Mouse (Mus musculus) hindbrain, embryonic 12.5 days (tissue): ENCODE measurements around the gene Zfp575. TPM values are rescaled to one million over a fixed set of nuclear protein-coding genes. Genes with fewer than 3 reads are reported as not detected.
A peak's percentile ranks its signal among the peaks of the same experiment; 100 is the strongest.

Experiments used
- ATAC-seq: fragments of 200-750 bp; cut with Nextera tagmentation; 2 replicates; pipeline ENCODE4 v1.8.0; 2017; ENCODE audit warnings: moderate TSS enrichment; ENCODE audit not compliant: low FRiP score
- H3K27ac ChIP-seq: fragments of 300-500 bp; sonication (generic); 2 replicates; pipeline ENCODE4 v1.5.1; 2016; ENCODE audit warnings: mild to moderate bottlenecking
- H3K27me3 ChIP-seq: fragments of 300-500 bp; sonication (generic); 2 replicates; pipeline ENCODE4 v1.6.1; 2016; ENCODE audit warnings: mild to moderate bottlenecking
- H3K36me3 ChIP-seq: fragments of 300-500 bp; sonication (generic); 2 replicates; pipeline ENCODE4 v1.6.1; 2016; ENCODE audit warnings: mild to moderate bottlenecking
- H3K4me1 ChIP-seq: fragments of 300-500 bp; sonication (generic); 2 replicates; pipeline ENCODE4 v1.6.1; 2016
- H3K4me2 ChIP-seq: fragments of 300-500 bp; sonication (generic); replicated peaks from 2 replicates; pipeline ENCODE4 v1.6.1; 2016; ENCODE audit warnings: mild to moderate bottlenecking
- H3K4me3 ChIP-seq: fragments of 300-500 bp; sonication (generic); 2 replicates; pipeline ENCODE4 v1.5.1; 2016; ENCODE audit warnings: mild to moderate bottlenecking
- H3K9ac ChIP-seq: fragments of 300-500 bp; sonication (generic); 2 replicates; pipeline ENCODE4 v1.6.1; 2016; ENCODE audit warnings: mild to moderate bottlenecking, moderate library complexity
- H3K9me3 ChIP-seq: fragments of 300-500 bp; sonication (generic); replicated peaks from 2 replicates; pipeline ENCODE4 v1.6.1; 2016; ENCODE audit warnings: mild to moderate bottlenecking
- WGBS: fragments of 180-500 bp; shearing (Covaris S2); methylation state at CpG from one replicate; pipeline ENCODE4 v1.1.7; 2016; 5-methylcytosine and 5-hydroxymethylcytosine counted together
- polyA plus RNA-seq: library from polyadenylated mRNA; unstranded; fragments of >200 nt; fragmentation: Nextera tagmentation; extraction: Ambion mirVana; gene quantifications from 2 replicates; pipeline ENCODE4 v1.2.1, GENCODE M21; 2016

Zfp575 gene
- polyA plus RNA-seq, 1 experiment from 2014 or later = 5.1 TPM

DNA sequence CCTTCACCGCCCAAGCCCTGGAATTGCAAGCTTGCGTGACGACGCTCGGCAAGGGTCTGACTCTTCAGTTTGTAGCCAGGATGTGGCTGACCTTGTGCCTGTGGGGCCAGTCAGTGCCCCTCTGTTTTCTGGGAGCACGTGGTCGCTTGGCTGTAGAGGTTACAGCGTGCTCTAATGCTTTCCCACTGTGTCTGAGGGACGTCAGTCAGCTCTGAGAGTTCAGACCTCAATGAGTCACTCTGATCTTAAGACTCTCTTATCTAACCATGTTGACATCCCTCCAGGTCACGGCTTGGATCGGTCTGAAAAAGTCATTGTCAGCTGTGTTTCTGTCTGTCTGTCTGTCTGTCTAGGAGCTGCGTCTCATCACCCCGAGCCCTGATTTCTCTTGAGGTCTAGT, 27.4 kb upstream of the Zfp575 start:
- ATAC-seq = no peak
- Histone ChIP-seq H3K4me1 (peaks cover 20% of the 10 kb centered on the region), H3K4me3 (no peak overlapping the region), H3K9me3 (no peaks in the 10 kb centered on the region), H3K4me2 (no peak overlapping the region), H3K27me3 (peaks cover 50% of the 10 kb centered on the region), H3K36me3 (no peaks in the 10 kb centered on the region), H3K27ac (no peak overlapping the region), H3K9ac (no peak overlapping the region)
- 69% methylated on average over 13 of the region's 13 CpGs for WGBS

GRCm38 (mm10) chr7:24612308-24612910, 25.0 kb upstream of the Zfp575 start:
- peaks cover 20% of the 10 kb centered on the region for H3K4me1 ChIP-seq
- 3% methylated on average over 27 of the region's 27 CpGs for WGBS
- no peak overlapping the region for H3K9ac ChIP-seq
- H3K4me2 ChIP-seq = peak overlapping the region; percentile 33
- H3K36me3 ChIP-seq = no peaks in the 10 kb centered on the region
- no peaks in the 10 kb centered on the region for H3K9me3 ChIP-seq
- peak overlapping the region; percentile 2; the same call in 1 of the 2 replicates for H3K4me3 ChIP-seq
- peaks cover 57% of the 10 kb centered on the region for H3K27me3 ChIP-seq
- H3K27ac ChIP-seq = no peak overlapping the region
- no peak for ATAC-seq

- H3K9ac ChIP-seq = no peak overlapping the region
- H3K36me3 ChIP-seq = no peaks in the 10 kb centered on the region
- no peak overlapping the region for H3K4me3 ChIP-seq
- H3K4me1 ChIP-seq = peaks cover 20% of the 10 kb centered on the region
- no peak overlapping the region for H3K27ac ChIP-seq
- ATAC-seq = no peak
- H3K4me2 ChIP-seq = peak overlapping the region; percentile 48; the same call in 1 of the 2 replicates
- H3K9me3 ChIP-seq = no peaks in the 10 kb centered on the region
- WGBS = 14% methylated on average over 7 of the region's 7 CpGs
- peaks cover 57% of the 10 kb centered on the region for H3K27me3 ChIP-seq
These were observed 24.3 kb upstream of the Zfp575 start for GRCm38 (mm10) chr7:24611709-24612108.

DNA sequence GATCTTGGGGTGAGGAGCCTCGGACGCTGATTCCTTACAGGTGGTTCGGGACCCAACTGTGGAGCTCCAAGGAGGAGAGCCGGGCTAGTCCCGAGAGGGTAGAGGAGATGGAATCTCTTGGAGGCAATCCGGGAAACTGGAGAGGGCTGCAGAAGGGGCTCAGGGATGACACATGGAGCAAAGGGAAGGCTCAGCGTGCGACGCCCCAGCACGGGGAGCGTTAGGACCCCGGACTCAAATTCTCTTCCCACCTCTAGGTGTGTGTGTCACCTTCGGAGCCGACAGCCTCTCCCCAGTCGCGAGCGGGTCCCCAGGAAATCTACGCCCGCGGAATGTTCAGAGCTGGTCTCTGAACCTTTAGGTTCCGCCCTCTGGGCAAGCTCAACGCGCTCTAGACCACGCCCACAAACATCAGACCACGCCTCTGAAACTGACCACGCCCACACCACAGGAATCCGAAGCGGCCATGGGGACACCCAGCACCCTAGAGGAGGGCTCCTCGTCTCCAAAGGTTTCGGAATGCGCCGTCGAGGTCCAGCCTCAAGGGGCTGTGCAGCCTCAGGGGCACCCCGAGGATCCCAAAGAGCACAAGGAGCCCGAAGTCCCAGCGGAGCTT, 23.5 kb upstream of the Zfp575 start:
- under 1% methylated on average over 36 of the region's 36 CpGs for WGBS
- H3K4me2 ChIP-seq = peak overlapping the region; percentile 48
- ATAC-seq = peak; percentile 30; the same call in 1 of the 2 replicates
- peak overlapping the region; percentile 15; the same call in 1 of the 2 replicates for H3K9ac ChIP-seq
- no peaks in the 10 kb centered on the region for H3K9me3 ChIP-seq
- H3K27ac ChIP-seq = no peak overlapping the region
- H3K36me3 ChIP-seq = no peaks in the 10 kb centered on the region
- peaks cover 20% of the 10 kb centered on the region for H3K4me1 ChIP-seq
- peak overlapping the region; percentile 24 for H3K4me3 ChIP-seq
- H3K27me3 ChIP-seq = peaks cover 57% of the 10 kb centered on the region

- Histone ChIP-seq H3K4me3 (peak within 1 kb of the TSS; percentile 24), H3K27me3 (peaks cover 57% of the 10 kb centered on the region), H3K9ac (peak within 1 kb of the TSS; percentile 15; the same call in 1 of the 2 replicates), H3K36me3 (no peaks in the 10 kb centered on the region), H3K27ac (no peak within 1 kb of the TSS), H3K9me3 (no peaks in the 10 kb centered on the region), H3K4me2 (peak within 1 kb of the TSS; percentile 48), H3K4me1 (peaks cover 20% of the 10 kb centered on the region)
- peak; percentile 15; the same call in 1 of the 2 replicates for ATAC-seq
- WGBS = 3% methylated on average over 25 of the region's 27 CpGs
These were observed 22.9 kb upstream of the Zfp575 start, which contains the start of gene Phldb3 for GRCm38 (mm10) chr7:24610144-24610878. Gene Phldb3 (plus strand): TSS chr7:24610763.

- WGBS = 71% methylated on average over 8 of the region's 8 CpGs
These were observed 21.1 kb upstream of the Zfp575 start for GRCm38 (mm10) chr7:24608561-24608960.

DNA sequence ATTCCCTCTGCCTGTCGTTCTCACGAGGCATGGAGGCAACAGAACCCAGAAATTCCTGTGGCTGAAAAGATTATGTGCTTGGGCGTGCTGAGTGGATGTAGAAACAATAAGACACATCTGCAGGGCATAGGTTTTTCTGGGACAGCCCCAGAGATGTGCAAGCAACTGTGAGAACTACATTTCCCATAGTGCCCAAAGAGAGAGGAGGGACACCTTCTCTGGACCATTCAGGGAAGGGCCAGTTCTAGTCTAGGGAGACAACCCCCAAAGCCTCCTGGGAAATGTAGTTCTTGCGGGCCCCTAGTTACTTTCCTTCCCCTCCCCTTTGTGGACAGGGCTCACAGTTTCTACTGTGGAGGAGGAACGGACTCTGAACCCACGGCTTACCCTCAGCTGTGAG, 20.6 kb upstream of the Zfp575 start:
- H3K4me1 ChIP-seq = peaks cover 20% of the 10 kb centered on the region
- H3K4me2 ChIP-seq = no peak overlapping the region
- peak; percentile 74 for ATAC-seq
- no peaks in the 10 kb centered on the region for H3K9me3 ChIP-seq
- H3K36me3 ChIP-seq = no peaks in the 10 kb centered on the region
- no peak overlapping the region for H3K9ac ChIP-seq
- H3K27ac ChIP-seq = no peak overlapping the region
- peaks cover 47% of the 10 kb centered on the region for H3K27me3 ChIP-seq
- no peak overlapping the region for H3K4me3 ChIP-seq
- 57% methylated on average over 6 of the region's 6 CpGs for WGBS

More at GRCm38 (mm10) chr7:24608561-24608960, 21.1 kb upstream of the Zfp575 start:
- Histone ChIP-seq H3K9ac (no peak overlapping the region), H3K36me3 (no peaks in the 10 kb centered on the region), H3K27ac (no peak overlapping the region), H3K4me1 (peaks cover 20% of the 10 kb centered on the region), H3K27me3 (peaks cover 52% of the 10 kb centered on the region), H3K4me2 (no peak overlapping the region), H3K9me3 (no peaks in the 10 kb centered on the region), H3K4me3 (no peak overlapping the region)
- no peak; the same call in 1 of the 2 replicates for ATAC-seq

- H3K27ac ChIP-seq = no peak overlapping the region
- no peak overlapping the region for H3K9ac ChIP-seq
- H3K9me3 ChIP-seq = no peaks in the 10 kb centered on the region
- H3K27me3 ChIP-seq = peaks cover 27% of the 10 kb centered on the region
- 81% methylated on average over 7 of the region's 7 CpGs for WGBS
- no peak overlapping the region for H3K4me3 ChIP-seq
- H3K36me3 ChIP-seq = no peaks in the 10 kb centered on the region
- H3K4me2 ChIP-seq = no peak overlapping the region
- H3K4me1 ChIP-seq = peaks cover 9% of the 10 kb centered on the region
- ATAC-seq = no peak
These were observed 18.6 kb upstream of the Zfp575 start for GRCm38 (mm10) chr7:24606046-24606445.

DNA sequence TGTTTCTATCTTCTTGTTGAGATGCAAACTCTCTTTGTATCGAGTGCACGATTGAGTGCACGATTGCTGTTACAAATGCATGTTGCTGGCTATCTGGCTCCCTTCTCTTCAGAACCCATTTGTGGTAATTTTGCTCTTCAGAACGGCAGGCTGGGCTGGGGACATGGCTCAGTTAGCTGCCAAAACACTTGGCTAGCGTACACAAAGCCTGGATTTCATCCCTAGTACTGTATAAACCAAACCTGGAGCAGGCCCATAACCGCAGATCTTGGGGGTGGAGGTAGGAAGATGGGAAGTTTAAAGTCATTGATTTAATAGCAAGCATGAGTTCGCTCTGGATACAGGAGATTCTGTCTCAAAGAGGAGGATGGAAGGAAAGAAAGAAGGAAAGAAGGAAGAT, 18.1 kb upstream of the Zfp575 start:
- H3K9me3 ChIP-seq = no peaks in the 10 kb centered on the region
- H3K4me1 ChIP-seq = peaks cover 4% of the 10 kb centered on the region
- H3K27me3 ChIP-seq = peaks cover 22% of the 10 kb centered on the region
- no peaks in the 10 kb centered on the region for H3K36me3 ChIP-seq
- H3K4me2 ChIP-seq = no peak overlapping the region
- no peak for ATAC-seq
- no peak overlapping the region for H3K4me3 ChIP-seq
- H3K27ac ChIP-seq = no peak overlapping the region
- H3K9ac ChIP-seq = no peak overlapping the region
- 91% methylated on average over 7 of the region's 7 CpGs for WGBS

DNA sequence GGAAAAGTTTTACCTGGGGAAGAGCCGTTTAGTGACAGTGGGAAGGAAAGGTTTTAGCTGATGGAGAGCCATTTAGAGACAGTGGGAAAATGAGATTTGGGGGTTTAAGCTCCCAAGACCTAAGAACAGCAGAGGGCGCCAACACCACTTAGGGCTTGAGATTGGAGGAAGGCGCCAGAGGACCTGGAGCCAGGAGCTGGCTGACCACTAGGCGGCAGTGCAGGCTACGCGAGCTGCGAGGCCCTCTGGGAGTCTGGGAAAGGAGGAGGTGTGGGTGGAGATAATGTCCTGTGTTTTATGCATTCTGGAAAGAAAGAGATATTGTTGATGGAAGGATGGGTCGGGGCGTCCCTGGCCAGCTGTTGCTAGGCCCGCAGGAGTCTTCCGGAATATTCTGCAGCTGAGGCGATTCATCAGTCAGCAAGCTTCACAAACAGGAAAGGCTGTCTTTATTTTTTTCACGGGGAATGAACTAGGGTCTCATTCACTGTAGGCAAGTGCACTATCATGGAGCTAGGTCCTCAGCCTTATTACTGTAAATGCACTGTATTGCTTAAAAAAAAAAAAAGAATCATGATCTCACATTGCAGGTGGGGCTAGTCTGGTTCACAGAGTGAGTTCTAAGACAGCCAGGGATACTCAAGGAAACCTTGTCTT, 13.6 kb upstream of the Zfp575 start:
- Histone ChIP-seq H3K9ac (peak overlapping the region; percentile 48), H3K4me3 (peak overlapping the region; percentile 7; the same call in 1 of the 2 replicates)

DNA sequence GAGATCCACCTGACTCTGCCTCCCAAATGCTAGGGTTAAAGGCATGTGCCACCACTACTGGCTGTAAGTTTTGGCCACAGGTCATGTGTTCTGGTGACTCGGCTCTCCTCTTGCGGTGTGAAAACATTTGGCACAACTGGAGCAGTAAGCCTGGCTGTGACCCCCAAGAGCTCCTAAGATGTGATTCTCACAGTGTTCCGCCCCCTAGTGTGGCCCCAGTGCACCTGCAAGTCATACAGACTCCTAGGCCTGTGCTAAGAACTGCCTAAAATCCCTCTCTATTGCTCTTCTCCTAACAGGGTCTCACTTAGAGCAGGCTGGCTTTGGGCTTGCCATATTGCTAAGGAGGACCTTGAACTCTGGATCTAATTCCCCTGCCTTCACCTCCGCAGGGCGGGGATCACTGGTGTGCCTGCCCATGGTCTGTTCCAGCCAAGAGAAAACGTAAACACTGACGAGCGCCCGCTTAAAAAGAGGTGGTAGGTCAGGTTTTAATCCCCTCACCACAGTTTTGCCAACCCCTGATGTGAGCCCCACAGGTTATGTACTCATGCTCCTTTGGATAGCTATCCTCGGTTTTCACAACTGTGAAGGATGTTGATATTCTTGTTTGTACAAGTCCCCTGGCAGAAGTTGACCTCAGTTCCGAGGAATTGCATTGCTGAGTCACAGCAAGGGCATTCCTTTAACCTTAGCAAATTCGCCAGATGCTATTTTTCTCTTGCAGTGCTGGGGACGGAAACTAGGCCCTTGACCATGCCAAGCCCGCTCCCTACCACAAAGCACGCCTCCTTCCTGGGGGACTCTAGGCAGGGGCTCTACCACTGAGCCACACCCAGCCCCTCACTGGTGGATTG, 12.0 kb upstream of the Zfp575 start:
- Histone ChIP-seq H3K27me3 (peaks cover 15% of the 10 kb centered on the region), H3K9me3 (no peaks in the 10 kb centered on the region), H3K4me1 (peaks cover 6% of the 10 kb centered on the region; the same call in 1 of the 2 replicates), H3K9ac (no peak overlapping the region), H3K4me3 (no peak overlapping the region), H3K4me2 (no peak overlapping the region), H3K27ac (no peak overlapping the region), H3K36me3 (no peaks in the 10 kb centered on the region)
- 76% methylated on average over 15 of the region's 15 CpGs for WGBS
- ATAC-seq = no peak

More for the DNA sequence above, 13.6 kb upstream of the Zfp575 start:
- Histone ChIP-seq H3K36me3 (no peaks in the 10 kb centered on the region), H3K4me1 (no peaks in the 10 kb centered on the region), H3K27ac (peak overlapping the region; percentile 5; the same call in 1 of the 2 replicates), H3K9me3 (no peaks in the 10 kb centered on the region), H3K27me3 (no peaks in the 10 kb centered on the region), H3K4me2 (peak overlapping the region; percentile 43)
- peak; percentile 89 for ATAC-seq
- WGBS = 4% methylated on average over 13 of the region's 13 CpGs
